Mouse (Mus musculus) kidney, postnatal 4 days (tissue): ENCODE measurements around the gene Mis18a.
A peak's percentile ranks its signal among the peaks of the same experiment; 100 is the strongest.

Experiments used
- DNase-seq, 2 experiments: peaks; one replicate each; pipeline ENCODE4 v3.0.0; 2021; ENCODE audit warnings: mixed read lengths in 2 of 2

Mis18a gene

DNA sequence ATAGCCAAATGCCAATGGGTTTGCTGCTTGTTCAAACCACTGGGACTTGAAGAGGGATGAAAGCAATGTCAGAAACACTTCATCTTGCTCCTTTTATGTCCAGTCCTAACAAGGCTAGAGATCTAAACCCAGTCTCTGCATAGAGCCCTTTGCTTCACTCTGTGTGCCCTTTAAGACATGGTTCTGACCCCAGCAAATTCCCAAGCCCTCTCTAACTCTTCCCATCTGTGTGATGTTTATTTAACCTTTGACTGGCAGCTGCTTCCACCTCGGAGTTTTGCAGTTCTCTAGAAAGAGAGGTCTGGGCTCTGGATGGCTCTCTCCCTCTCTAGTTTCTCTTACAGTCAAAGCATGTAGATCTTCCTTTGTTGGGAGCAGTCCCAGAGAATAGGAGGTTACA, 23.6 kb downstream of the Mis18a start:
- no peak for DNase-seq

DNA sequence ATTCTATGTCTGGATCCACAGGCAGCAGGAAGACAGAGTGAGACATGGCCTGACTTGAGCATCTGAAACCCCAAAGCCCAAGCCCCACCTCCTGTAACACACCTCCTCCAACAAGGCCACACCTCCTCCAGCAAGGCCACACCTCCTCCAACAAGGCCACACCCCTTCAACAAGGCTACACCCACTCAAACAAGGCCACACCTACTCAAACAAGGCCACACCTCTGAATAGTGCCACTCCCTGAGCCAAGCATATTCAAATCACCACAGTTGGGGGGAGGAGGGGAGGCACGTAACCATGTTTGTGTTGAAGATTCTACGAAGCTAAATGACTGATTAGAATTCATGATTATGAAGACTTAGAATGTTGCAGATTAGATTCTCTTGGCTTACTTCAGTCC, 25.7 kb downstream of the Mis18a start:
- no peak for DNase-seq

DNA sequence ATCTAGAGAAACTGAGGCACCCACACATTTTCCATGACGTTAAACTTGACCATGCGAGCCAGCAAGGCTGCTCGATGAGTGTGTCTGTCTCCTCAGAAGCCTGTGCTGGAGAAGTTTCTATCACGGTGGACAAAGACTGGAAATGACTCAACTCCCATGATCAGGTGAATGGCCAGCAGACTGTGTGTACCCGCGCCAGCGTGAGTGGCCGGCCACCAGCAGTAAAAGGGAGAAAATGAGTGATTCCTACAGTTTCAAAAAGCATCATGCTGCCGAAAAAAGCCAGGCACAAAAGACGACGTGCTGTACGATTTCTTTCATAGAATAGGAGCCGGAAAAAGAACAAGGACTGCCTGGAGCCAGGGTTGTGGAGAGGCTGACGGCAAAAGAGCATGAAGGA, 27.8 kb downstream of the Mis18a start:
- DNase-seq, result no peak

DNA sequence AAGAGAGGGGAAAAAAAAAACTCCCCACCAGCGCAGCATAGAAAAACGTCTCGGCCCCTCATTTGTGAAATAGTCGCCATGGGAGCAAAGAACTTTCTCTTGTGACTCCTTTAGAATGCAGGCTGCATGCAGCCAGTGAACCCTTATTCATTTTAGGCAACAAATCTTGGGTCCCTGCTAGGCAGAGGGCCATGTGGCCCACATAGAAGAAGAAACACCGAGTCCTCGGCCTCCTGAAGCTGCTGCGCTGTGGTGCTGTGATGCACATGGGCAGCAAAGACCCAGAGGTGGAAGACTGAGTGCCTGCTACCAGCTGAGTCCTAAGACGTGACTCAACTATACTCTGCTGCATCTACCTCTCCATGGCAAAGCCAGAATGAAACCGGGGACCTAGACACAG, 30.9 kb downstream of the Mis18a start:
- DNase-seq, result no peak

DNA sequence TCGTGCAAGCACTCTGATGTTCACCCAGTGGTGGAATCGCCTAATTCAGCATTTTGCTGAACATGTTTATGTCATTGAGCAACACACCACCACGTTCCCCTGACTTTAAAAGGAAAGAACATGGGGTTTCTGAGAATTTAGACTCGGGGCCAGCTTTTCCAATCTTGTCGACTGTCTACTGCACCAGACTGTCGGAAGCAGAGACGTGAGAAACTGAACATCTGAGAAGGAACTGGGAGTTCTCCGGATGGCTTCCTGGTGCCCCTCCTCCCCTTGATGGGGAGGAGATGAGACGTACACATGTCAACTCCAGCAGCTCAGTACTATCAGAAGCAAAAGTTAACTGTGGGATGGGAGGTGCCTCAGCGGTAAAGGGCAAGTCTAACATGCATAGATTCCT, 32.1 kb downstream of the Mis18a start:
- DNase-seq, result no peak

DNA sequence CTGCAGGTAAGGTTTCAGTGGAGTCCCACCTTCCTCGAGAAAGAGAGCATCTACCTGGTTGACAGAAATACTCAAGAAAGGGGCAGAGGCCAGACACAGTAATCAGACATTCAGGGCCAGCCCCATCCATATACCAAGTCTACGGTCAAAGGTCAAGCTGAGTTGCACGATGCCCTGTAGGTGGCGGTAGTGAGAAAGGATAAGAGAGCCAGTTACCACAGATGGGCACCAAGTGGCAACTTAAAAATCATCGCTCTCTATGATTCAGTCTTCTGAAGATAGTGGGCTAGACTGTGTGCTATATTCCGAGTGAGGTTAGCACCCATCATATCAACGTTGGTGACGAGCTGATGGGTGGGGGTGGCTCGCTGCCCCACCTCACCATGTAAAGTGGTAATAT, 32.5 kb downstream of the Mis18a start:
- peak; percentile 30 to 45 for DNase-seq

DNA sequence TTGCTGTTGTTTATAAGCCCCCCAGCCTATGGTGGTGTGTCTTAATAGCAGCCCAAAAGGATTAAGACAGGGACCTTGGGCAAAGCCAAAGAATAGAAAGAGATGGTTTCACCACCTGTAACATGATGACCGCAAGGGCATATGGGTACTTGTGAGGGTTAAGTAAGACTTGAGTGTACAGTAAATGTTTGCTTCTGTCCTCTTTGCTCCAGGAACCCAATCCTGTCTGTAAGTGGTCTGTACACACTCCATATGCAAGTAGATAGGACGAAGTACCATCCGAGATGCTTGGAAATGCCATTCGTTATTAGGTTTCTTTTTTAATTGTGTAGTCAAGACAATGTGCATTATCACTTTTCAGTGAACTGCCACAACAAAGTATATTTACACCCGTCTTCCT, 33.6 kb downstream of the Mis18a start:
- no peak for DNase-seq

DNA sequence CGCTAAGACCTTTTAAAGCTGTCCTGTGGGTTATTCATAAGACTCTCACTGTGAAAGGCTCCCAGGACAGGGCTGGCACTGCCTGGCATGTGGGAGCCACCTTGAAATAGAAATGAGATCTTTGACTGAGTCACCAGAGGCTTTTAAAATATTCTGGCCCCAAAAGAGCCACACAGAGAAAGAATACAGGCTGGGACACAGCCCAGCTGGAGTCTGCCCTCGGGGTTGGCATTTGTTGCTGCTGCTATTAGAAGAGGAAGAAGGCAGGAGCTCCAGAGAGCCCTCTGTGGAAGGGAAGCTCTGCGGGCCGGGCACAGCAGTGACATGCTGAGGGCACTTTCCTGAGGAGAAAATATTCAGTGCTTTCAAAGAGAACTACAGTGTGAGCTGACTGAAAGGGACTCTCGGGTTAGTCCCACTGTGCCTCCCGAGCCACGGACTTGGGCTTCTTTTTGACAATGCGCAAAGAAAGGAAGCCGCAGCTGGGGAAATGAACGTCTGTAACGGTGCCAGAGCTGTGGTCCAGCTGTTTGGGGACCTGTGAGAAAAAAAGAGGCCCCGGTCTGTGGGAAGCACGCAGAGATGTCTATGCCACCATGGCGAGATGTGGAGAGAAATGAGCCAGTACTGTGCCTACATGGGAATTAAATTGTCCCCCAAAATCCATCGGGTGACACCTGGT, 34.4 kb downstream of the Mis18a start:
- no peak for DNase-seq

DNA sequence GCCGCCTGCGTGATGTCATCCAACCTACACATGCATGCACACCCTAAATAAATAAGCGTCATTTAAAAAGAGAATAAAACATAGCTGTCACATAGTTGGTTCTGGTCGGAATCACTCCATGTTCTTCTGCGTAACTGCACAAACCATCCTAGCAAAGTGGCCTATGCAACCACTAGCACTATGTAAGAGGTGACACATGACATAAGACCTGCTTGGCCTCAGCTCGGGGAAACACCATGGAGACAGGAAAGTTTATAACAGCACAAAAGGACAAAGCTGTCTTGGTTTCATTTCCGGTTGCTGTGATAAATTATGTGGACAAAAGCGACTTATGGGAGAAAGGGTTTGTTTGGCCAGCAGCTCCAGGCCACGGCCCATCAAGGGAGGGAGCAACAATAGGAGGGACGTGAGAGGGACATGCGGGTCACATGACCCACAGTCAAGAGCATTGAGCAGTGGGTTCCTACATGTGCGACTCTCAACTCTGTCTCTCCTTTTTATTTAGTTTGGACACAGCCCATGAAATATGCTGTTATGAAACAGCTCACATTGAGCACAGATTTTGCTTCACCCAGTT, 39.4 kb downstream of the Mis18a start:
- no peak for DNase-seq

DNA sequence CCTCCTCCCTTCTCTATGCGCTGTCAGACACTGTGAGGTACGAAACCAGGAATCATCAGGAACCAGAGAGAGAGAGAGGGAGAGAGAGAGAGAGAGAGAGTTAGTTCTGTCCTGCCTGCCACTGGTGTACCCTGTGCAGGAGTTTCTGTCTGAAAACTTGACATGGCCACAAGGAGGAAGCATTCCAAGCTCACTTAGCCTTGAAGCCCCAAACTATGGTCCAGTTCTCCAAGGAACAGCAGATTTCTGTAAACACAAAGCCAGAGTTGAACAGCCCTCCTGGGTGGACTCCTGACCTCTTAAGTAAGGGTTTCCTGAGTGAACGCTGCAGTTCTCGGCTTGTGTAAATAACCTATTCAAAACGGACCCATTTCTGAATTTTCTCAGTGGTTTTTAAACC, 40.2 kb downstream of the Mis18a start:
- DNase-seq, result no peak

DNA sequence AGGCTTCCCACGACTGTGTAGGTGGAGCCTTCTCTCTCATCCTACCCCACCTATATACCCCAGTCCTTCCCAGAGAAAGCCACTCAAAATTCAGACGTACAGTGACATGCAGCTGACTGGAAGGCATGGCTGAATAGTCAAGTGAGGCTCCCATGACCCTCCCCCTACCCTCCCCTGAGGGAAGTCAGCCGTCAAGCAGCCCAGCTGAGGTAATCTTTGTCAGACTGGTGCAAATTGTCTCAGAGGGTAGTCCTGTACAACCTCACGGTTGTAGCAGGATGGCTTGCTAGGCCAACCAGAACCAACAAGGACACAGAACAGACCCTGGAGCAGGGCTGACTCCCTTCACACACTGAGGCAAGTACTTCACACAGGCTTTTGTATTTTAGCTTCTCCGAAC, 43.1 kb downstream of the Mis18a start:
- DNase-seq, result peak in 1 of 2 experiments; percentile 22

DNA sequence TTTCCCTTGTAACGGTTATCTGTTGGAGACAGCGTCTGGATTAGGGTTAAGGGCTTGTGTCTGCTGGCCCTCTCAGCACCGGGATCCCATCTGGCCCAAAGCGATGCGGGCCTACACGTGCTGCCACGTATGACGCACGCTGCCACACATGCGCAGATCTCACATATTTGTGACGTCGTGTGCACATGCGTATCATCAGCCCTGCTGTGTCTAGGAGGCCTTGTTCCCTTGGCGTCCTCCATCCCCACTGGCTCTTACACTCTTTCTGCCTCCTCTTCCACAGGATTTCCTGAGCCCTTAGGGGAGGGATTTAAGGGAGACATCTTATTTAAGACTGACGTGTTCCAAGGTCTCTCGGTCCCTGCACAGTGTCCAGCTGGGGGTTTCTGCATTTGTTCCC, 47.2 kb downstream of the Mis18a start:
- no peak for DNase-seq

DNA sequence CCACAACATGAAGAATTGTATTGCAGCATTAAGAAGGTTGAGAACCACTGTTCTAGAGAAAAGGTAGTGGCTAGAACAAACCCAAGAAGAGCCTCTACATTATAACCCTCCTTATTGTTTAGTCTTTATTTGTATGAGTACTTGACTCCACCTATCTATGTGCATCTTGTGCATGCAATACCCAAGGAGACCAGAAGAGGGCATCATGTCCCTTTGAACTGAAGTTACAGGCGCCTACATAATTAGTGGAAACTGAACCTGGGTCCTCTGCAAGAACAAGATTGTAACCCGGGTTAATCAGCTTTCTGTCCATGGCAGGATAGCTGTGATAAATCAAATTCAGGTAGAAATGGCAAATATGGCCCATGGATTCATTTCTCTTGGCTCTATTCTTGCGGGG, 48.4 kb downstream of the Mis18a start:
- no peak for DNase-seq

DNA sequence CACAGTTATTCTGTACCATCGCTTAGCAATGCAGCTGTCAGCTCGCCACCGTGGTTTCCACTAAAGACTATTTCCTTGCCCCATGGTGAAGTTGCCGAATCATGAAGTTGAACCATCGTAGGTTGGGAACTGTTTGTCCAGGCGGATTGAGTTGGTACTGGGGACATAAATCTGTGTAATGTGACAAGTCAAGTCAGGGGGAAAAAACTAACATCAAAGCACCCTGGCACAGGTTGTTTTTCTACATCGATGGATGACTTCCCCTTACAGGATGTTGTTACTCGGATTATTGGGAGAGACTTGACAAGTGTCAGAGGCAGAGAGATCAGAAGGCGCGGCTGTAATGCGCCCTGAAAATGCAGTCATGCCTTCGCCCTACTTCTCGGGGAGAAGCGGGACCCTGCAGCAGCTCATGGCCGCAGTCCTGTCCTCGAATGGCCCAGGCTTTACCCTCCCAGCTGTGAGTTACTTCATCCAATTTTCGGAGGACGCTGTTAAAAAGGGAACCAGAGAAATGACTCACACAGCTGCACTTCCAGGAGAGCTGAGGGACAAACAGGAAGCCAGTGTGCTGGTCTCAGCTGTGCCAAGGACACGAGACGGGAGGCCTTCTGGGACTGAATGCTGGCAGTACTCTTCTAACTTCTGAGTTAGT, 50.2 kb downstream of the Mis18a start:
- DNase-seq, result peak in 1 of 2 experiments; percentile 29

DNA sequence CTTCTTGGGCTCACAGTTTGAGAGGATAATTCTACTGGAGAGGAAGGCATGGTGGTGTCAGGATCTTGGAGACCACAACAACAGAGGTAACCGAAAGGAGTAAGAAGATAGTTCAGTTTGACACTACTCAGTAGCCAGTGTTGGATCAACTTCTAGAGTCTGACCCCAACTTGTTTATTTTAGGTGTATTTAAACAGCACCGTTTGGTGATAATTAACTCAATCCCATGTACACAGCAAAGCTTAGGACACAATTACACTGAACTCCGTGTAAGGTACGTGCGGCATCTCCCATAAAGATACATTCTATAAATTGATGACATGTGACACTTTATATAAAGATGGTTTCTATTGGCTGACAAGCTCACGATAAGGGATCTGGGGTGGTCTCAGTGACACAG, 52.6 kb downstream of the Mis18a start:
- no peak for DNase-seq

DNA sequence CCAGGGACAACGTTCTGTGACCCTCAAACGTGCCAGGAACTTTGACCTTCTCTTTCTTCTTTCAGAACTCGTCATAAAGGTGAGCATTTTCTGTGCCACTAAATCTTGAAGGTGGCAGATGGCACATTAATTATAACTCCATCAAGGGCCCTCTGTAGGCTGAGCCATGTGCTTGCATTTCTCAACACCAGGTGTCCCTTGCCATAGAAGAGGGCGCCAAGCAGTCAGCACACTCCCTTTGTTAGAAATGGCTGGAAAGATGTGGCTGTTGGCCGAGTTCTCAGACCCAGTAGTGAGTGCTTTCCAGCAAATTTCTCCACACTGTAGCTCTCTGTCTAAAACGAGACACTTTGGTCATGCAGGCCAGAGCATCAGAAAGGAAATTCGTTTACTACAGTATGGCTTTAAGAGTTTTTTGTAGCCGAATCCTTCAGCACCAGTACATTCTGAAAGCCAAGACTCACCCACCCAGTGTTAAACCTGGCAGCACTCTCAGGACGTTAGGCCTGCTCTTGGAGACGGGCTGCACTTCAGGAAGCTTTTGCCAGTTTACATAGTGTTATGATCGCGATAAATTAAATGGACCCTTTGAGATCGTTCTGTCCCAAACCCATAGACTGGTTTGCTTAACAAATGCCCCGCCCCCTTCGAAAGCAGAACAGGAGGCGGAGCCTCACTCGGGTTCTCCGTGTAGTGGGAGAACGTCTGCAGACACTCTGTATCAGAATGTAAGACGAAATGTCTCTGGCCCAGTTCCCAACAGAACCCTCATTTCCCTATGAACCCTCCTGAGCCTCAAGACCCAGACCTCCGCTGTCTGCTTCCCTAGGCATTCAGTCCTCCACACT, 53.5 kb downstream of the Mis18a start:
- DNase-seq, result no peak
